Mouse (Mus musculus) midbrain, embryonic 14.5 days (tissue): ENCODE measurements at regions not wholly inside any gene's neighbourhood (a gene's known extent, or its start where the extent isn't known, plus 50 kb on each side); places are given as distances from the start of the nearest gene placed in this dataset.

Source experiments
- ATAC-seq: fragments of 200-750 bp; cut with Nextera tagmentation; 2 replicates; pipeline ENCODE4 v1.8.0; 2017; ENCODE audit warnings: moderate number of reproducible peaks, moderate library complexity; ENCODE audit not compliant: low FRiP score, low TSS enrichment
- DNase-seq: peaks from one replicate; pipeline ENCODE4 v3.0.0-alpha.2; 2015
- H3K27ac ChIP-seq: fragments of 300-500 bp; sonication (generic); replicated peaks from 2 replicates; pipeline ENCODE4 v1.5.1; 2014; ENCODE audit warnings: mild to moderate bottlenecking, low read depth, low read length, moderate library complexity
- H3K27me3 ChIP-seq: fragments of 300-500 bp; sonication (generic); 2 replicates; pipeline ENCODE4 v1.6.1; 2014; ENCODE audit warnings: low read length, control low read depth, mixed read lengths; ENCODE audit not compliant: control insufficient read depth, insufficient read depth
- H3K36me3 ChIP-seq: fragments of 300-500 bp; sonication (generic); 2 replicates; pipeline ENCODE4 v1.6.1; 2014; ENCODE audit warnings: low read length, control low read depth; ENCODE audit not compliant: control insufficient read depth, insufficient read depth
- H3K4me1 ChIP-seq: fragments of 300-500 bp; sonication (generic); 2 replicates; pipeline ENCODE4 v1.6.1; 2014; ENCODE audit warnings: mild to moderate bottlenecking, antibody characterized with exemption, low read length, control low read depth; ENCODE audit not compliant: control insufficient read depth, insufficient read depth
- H3K4me2 ChIP-seq: fragments of 300-500 bp; sonication (generic); 2 replicates; pipeline ENCODE4 v1.6.1; 2014; ENCODE audit warnings: mild to moderate bottlenecking, low read length, moderate library complexity
- H3K4me3 ChIP-seq: fragments of 300-500 bp; sonication (generic); replicated peaks from 2 replicates; pipeline ENCODE4 v1.5.1; 2014; ENCODE audit warnings: low read depth, low read length
- H3K9ac ChIP-seq: fragments of 300-500 bp; sonication (generic); replicated peaks from 2 replicates; pipeline ENCODE4 v1.6.1; 2014; ENCODE audit warnings: mild to moderate bottlenecking, low read length, moderate library complexity
- H3K9me3 ChIP-seq: fragments of 300-500 bp; sonication (generic); 2 replicates; pipeline ENCODE4 v1.6.1; 2016; ENCODE audit warnings: low read length, control low read depth, mixed read lengths; ENCODE audit not compliant: control insufficient read depth
- WGBS: fragments of 180-500 bp; shearing (Covaris S2); extraction: QIAGEN DNeasy Blood & Tissue Kit; methylation state at CpG from one replicate; pipeline ENCODE4 v1.1.7; 2014; 5-methylcytosine and 5-hydroxymethylcytosine counted together

DNA sequence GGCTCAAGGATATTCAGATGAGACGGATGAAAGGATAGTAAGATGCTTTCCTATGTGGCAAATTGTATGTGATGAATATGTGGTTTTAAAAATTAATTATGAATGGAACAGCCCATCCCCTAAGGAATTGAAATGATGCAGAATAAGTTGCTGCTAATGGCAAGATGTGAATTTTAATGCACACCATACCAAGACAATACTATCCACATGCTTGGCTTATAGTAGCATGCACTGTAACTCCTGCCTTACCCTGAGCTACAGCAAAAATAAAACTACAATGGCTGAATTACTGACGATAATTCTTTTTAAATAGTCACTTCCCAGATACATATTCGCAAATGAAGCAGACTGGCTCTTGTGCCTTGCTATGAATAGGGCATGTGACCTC lies 699.4 kb downstream of the 1700064H15Rik start:
- H3K36me3 ChIP-seq: no peaks in the 10 kb centered on the region
- 63% methylated on average over 3 of the region's 3 CpGs for WGBS

DNA sequence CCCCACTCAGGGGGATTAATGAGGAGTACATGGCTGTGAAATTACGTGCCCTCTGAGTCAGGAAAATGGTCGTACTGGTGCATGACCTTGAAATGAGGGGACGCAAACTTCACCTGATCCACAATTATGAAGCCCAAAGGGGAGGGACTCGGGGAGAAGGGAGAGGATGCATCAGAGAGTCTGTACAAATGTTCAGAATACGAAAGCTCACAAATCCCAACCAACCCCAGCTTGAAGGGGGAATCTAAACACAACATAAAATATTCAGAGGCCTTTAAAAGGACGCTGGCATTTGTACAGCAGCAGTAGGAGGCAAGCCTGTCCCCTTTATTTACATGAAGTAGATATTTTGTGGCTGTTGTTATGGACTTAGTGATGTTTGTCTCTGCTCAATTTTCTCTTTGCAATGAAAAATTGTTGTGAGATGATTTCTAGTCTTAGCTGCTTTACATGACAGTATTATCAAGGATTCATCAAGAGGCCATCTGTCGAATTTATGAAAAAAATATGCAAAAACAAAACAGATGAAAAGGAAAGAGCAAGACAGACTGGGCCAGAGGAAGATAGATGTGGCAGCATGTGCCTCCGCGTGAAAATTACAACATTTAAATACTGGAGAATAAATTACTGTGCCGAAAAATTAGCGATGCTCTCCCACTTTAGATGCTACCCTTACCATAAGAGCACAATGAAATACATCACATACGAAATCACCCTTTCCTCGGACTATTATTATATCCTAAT lies 695.3 kb downstream of the 1700064H15Rik start:
- no peaks in the 10 kb centered on the region for H3K27me3 ChIP-seq
- no peaks in the 10 kb centered on the region for H3K36me3 ChIP-seq
- H3K4me2 ChIP-seq: no peak overlapping the region
- H3K4me1 ChIP-seq: peaks cover 5% of the 10 kb centered on the region; the same call in 1 of the 2 replicates
- no peak overlapping the region for H3K27ac ChIP-seq
- no peak overlapping the region for H3K9ac ChIP-seq
- WGBS: 55% methylated on average over 13 of the region's 13 CpGs
- no peak overlapping the region for H3K4me3 ChIP-seq
- DNase-seq (no peak), ATAC-seq (no peak)
- H3K9me3 ChIP-seq: no peaks in the 10 kb centered on the region

More for the DNA sequence above, 699.4 kb downstream of the 1700064H15Rik start:
- no peak overlapping the region for H3K4me2 ChIP-seq
- H3K9ac ChIP-seq: no peak overlapping the region
- DNase-seq (peak; percentile 38), ATAC-seq (peak; percentile 60; the same call in 1 of the 2 replicates)
- no peaks in the 10 kb centered on the region for H3K9me3 ChIP-seq
- H3K4me3 ChIP-seq: no peak overlapping the region
- H3K27me3 ChIP-seq: no peaks in the 10 kb centered on the region
- peak overlapping the region; percentile 53 for H3K27ac ChIP-seq
- H3K4me1 ChIP-seq: peaks cover 5% of the 10 kb centered on the region; the same call in 1 of the 2 replicates

DNA sequence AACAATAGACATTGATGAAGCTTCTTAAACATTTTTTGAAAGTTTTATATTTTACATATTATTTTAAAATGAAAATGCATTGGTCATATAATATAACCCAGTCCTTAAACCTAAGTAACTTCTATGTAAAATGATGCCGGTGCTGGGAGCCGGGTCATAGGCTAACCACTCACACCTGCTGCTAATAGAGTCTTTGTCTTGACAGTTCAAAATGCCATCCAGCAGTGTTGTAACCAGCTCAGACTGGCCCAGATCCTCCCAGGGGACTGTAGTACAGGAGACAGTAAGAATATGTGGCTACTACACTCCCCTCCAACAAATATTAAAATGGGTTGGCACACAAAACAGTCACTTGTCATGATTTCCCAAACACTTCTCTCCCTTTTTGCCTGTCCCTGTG lies 693.6 kb downstream of the 1700064H15Rik start:
- Histone ChIP-seq H3K9ac (no peak overlapping the region), H3K4me3 (no peak overlapping the region), H3K27me3 (no peaks in the 10 kb centered on the region), H3K9me3 (no peaks in the 10 kb centered on the region), H3K4me2 (no peak overlapping the region), H3K27ac (no peak overlapping the region), H3K36me3 (no peaks in the 10 kb centered on the region), H3K4me1 (no peaks in the 10 kb centered on the region)
- ATAC-seq (no peak), DNase-seq (no peak)
- WGBS: 94% methylated on average over 2 of the region's 2 CpGs

DNA sequence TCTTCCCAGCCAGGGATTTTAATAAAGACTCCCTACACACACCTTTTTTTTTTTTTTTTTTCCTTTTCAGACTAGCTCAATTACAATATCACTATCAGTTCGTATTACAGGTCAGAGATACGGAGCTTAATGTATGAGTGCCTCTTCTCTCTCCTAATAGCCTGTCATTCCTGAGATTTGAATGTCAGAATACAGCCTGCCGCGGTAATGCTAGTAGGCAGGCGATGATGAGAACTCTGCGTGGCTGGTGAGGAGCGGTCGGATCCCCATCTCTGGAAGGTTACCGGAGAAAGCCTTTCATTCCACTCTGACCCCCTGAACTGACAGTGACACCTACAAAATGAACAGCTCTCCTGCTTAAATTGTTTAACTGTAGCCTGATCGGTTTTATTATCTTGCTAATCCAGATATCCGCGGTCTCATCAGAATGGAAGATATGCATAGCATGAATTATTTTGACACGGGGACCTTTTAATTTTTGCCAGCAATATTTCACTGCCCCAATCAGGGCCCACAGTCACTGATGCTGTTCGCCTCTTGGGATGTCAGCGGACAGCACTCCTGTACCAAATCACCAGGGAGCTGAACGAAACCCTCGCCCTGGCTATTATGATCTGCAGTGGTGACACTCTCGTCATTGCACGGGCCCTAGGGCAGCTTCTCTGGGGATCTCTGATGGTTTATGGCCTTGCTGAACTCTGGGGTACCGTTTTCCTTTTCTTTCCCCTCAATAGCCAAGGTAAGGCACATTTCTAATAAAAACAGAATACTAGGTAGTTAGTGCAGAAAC lies 690.9 kb downstream of the 1700064H15Rik start:
- Histone ChIP-seq H3K4me3 (no peak overlapping the region), H3K9ac (no peak overlapping the region), H3K4me2 (peak overlapping the region; percentile 19; the same call in 1 of the 2 replicates), H3K27me3 (no peaks in the 10 kb centered on the region), H3K9me3 (no peaks in the 10 kb centered on the region), H3K36me3 (no peaks in the 10 kb centered on the region), H3K27ac (no peak overlapping the region), H3K4me1 (no peaks in the 10 kb centered on the region)
- ATAC-seq: peak; percentile 26; the same call in 1 of the 2 replicates
- DNase-seq: peak; percentile 42
- 58% methylated on average over 20 of the region's 20 CpGs for WGBS

DNA sequence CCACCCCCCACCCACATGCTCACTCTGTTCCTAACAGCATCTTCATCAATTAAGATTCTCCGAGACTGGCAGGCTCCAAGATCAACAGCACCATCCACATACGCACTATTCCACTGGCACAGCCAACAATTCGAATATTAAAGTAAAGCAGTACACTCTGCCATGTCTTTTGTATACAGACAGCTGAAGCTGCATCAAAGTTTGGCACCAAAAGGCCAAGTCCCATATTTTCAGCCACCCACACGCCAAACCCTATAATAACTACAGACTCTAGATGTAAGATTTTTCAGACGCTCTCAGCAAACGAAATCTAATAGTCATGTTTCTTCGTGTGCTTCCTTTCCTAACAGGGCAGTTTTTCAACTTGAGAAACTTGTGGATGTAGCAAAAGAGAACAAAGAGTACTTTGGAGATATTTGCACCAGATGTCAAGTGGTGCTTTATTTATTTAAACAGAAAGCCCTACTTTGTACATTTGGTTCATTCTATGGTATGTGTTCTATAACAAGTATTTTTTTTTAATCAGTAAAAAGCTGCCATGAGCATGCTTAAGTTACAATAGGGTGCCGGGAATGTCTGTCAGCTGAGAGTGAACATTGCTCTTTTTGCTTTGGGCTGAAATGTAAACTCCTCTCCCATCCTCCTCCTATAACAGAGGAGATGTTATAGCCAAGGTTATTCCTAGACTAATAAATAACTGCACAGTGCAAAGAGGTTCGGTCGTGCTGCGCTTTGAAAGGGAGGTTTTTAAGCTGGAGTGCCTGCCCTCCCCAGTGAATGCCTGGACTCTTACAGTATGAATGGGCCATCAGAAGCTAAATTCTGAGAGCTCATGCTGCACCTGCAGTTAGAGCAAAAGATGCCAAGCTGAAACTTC lies 686.9 kb downstream of the 1700064H15Rik start:
- no peak overlapping the region for H3K9ac ChIP-seq
- no peaks in the 10 kb centered on the region for H3K27me3 ChIP-seq
- ATAC-seq (no peak), DNase-seq (no peak)
- no peak overlapping the region for H3K27ac ChIP-seq
- H3K4me1 ChIP-seq: no peaks in the 10 kb centered on the region
- no peak overlapping the region for H3K4me2 ChIP-seq
- no peaks in the 10 kb centered on the region for H3K9me3 ChIP-seq
- H3K4me3 ChIP-seq: no peak overlapping the region
- no peaks in the 10 kb centered on the region for H3K36me3 ChIP-seq
- WGBS: 90% methylated on average over 11 of the region's 11 CpGs

DNA sequence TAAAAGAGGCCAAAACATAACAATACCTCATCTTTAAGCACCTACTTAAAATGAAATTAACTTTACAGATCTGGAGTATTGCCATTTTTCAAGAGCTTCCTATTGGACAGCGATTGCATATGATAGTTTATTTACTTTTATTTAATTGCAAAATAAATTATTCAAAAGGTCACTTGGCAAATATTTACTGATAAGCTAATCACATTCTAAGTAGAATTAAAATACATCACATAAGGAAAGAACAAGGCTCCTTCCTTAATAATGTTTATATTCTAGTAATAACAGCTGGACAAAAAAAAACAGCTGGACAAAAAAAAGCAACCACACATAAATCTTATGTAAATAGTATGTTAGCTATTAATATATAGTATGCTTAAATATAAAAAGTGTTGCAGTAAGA lies 668.1 kb downstream of the 1700064H15Rik start:
- DNase-seq (no peak), ATAC-seq (no peak)
- 95% methylated on average over 1 of the region's 1 CpGs for WGBS
- Histone ChIP-seq H3K27ac (no peak overlapping the region), H3K27me3 (no peaks in the 10 kb centered on the region), H3K9me3 (no peaks in the 10 kb centered on the region), H3K4me1 (no peaks in the 10 kb centered on the region), H3K4me3 (no peak overlapping the region), H3K4me2 (no peak overlapping the region), H3K36me3 (no peaks in the 10 kb centered on the region), H3K9ac (no peak overlapping the region)

DNA sequence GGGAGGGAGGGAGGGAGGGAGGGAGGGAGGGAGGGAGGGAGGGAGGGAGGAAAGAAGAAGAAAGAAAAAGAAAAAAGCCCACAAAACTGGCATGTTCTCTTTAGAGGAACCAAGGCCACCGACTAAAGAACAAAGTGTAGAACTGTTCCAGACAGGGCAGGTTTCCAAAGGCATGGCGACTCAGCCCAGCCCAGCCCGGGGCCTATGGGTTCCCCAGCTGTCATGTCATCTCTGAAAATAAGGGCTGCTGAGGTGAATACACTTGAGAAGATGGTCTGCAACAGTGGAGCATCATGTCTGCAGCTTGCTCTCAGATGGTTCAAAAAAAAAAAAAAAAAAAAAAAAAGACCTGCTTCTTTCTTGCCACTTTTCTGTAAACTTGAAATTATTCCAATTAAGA lies 639.8 kb downstream of the 1700064H15Rik start:
- H3K27ac ChIP-seq: no peak overlapping the region
- DNase-seq (no peak), ATAC-seq (no peak)
- 83% methylated on average over 3 of the region's 3 CpGs for WGBS
- no peak overlapping the region for H3K4me2 ChIP-seq
- no peaks in the 10 kb centered on the region for H3K36me3 ChIP-seq
- H3K4me1 ChIP-seq: no peaks in the 10 kb centered on the region
- no peaks in the 10 kb centered on the region for H3K9me3 ChIP-seq
- H3K4me3 ChIP-seq: no peak overlapping the region
- no peak overlapping the region for H3K9ac ChIP-seq
- H3K27me3 ChIP-seq: no peaks in the 10 kb centered on the region

DNA sequence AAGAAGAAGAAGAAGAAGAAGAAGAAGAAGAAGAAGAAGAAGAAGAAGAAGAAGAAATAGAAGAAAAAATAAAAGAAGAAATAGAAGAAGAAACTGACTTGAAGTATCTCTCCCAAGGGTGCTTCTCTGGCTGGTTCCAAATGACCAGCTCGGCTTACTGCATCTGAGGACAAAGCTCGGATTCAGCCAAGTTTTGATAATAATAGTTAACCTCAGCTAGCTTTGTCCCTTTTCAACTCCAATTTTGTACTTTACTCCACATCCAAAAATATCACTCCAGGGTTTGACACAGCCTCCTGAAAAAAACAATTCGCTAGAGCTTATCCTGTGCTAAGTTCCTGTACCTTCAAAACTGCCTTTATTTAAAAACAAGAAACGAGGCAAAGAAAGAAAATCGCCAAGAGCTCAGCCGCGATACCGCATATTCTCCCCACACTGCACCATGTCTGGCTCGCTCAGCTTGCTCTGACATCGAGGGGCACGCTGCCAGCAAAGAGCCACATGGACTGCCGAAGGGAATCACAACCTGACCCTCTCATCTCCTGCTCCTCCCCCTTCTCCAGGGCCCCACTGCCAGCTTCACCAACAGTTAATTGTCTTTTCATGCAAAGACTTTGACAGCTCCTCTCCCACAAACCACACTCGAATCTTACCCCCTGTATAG lies 638.8 kb downstream of the 1700064H15Rik start:
- H3K9ac ChIP-seq: no peak overlapping the region
- DNase-seq (peak; percentile 62), ATAC-seq (peak; percentile 26; the same call in 1 of the 2 replicates)
- no peak overlapping the region for H3K27ac ChIP-seq
- no peaks in the 10 kb centered on the region for H3K9me3 ChIP-seq
- no peak overlapping the region for H3K4me2 ChIP-seq
- H3K36me3 ChIP-seq: no peaks in the 10 kb centered on the region
- WGBS: 58% methylated on average over 13 of the region's 13 CpGs
- no peaks in the 10 kb centered on the region for H3K4me1 ChIP-seq
- no peak overlapping the region for H3K4me3 ChIP-seq
- no peaks in the 10 kb centered on the region for H3K27me3 ChIP-seq
